Mouse (Mus musculus): ENCODE results near the gene Cacna2d2.

Cacna2d2 gene

DNA sequence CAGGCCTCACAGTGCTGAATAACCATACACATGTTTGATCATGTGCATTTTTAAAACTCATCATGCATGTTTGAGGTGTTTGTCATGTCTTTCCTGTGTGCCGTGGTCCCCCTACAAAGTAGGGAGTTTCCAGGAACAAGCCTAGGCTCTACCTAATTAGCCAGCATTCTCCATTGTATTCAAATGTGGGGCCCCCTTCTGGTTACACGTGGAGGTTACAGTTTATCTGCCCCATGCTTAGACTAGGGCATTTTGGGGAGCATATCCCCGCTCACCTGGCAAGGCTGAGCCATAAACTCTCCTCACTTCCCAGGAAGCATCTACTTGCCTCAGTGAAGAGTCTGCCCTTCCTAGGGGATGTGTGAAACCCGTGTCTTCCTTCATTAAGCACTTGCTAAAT lies 3.0 kb upstream of the Cacna2d2 start:
- in situ Hi-C loops (cut with MboI; ENCODE audit: low pct_unique_long_range_greater_than_20kb in 1 of 2, low sequenced_read_pairs in 2 of 2, unreplicated experiment in 1 of 2): no loop called here

GRCm38 (mm10) chr9:107398968-107399367 lies 444 bp upstream of the Cacna2d2 start:
- in situ Hi-C loops (cut with MboI; ENCODE audit: low pct_unique_long_range_greater_than_20kb in 1 of 2, low sequenced_read_pairs in 2 of 2, unreplicated experiment in 1 of 2): no loop called here

DNA sequence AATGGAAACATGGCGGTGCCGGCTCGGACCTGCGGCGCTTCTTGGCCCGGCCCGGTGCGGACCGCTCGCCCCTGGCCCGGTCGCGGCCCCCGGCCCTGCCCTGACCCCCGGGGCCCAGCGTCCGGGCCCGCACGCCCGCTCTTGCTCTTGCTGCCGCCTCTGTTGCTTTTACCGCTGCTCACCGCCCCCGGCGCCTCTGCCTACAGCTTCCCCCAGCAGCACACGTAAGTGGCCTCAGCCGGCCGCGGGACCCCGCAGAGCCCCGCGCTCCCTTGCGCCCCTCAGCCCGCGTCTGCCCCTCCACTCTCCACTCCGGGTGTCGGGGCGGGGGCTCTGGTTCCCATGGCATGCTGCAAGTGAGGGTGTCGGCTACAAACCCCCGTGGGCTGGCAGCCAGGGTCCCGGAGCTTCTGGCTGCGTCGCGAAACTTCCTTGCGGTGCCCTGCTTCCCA lies 674 bp downstream of the Cacna2d2 start:
- in situ Hi-C loops (cut with MboI; ENCODE audit: low pct_unique_long_range_greater_than_20kb in 1 of 2, low sequenced_read_pairs in 2 of 2, unreplicated experiment in 1 of 2): no loop called here

DNA sequence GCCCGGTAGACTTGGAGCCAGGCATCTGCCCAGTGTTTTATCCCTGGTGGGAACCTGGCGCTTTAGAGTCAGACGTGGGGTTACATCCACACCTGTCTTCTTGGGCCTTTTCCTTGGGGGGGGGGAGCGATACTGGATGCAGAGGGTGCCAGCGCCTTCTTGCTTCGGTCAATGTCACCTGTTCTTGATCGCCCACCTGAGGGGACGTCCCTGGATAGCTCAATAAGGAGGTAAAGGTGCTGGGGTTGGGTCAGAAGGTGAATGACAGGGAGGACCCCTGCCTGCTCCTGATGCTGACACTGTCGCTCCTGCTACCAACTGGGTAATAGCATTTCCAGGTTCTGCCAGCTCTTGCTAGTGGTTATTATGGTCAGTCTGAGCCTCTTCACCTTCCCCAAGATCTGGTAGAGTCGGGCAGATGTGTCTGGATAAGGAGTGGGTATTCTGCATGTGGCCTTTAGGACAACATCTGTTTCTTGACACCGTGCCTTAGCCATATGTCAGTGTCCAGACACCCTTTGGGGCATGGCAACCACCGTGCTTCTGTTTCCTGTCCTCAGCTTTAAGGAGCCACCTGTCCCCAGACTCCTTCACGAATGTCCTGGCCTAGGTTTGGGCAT lies 1.4 kb downstream of the Cacna2d2 start:
- in situ Hi-C loops (cut with MboI; ENCODE audit: low pct_unique_long_range_greater_than_20kb in 1 of 2, low sequenced_read_pairs in 2 of 2, unreplicated experiment in 1 of 2): no loop called here

DNA sequence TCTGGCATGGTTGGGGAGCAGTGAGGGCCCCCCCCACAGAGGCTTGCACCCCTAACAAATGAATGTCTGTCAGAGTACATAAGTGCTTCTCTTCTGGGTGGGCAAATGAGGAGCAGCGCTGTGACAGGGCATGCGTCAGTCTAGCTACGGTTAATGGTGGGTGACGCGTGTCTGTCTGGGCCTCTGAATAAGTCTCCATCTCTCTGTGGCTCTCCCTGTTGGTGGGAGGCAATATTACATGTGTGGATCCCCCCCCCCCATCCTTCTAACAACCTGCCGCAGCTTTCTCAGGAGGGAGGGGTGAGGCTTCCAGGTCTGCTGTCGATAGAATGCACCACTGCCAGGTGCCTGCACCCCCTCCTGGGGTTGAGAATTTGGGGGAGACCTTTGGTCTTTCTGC lies 3.7 kb downstream of the Cacna2d2 start:
- in situ Hi-C loops (cut with MboI; ENCODE audit: low pct_unique_long_range_greater_than_20kb in 1 of 2, low sequenced_read_pairs in 2 of 2, unreplicated experiment in 1 of 2): no loop called here

- in situ Hi-C loops (cut with MboI; ENCODE audit: low pct_unique_long_range_greater_than_20kb in 1 of 2, low sequenced_read_pairs in 2 of 2, unreplicated experiment in 1 of 2): no loop called here
These were observed 10.0 kb downstream of the Cacna2d2 start for GRCm38 (mm10) chr9:107409449-107409848.

DNA sequence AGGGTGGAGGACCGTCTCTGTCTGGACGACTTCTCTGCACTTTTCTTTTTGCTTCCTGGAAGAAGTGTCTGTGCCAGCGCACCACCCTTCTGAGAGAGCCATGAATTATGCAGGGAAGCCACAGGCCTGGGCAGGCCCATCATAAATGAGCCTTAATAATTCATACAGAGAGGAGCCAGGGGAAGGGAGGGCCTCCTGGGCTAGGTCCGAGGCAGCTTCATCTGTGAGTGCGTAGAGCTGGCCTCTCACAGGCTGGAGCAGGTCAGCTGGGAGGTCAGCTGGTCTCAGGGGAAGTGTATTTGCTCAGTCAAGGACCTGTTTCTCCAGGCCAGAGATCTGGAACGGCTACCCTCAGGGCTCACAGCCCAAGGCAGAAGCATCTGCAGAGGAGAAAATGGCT lies 17.7 kb downstream of the Cacna2d2 start:
- in situ Hi-C loops (cut with MboI; ENCODE audit: low pct_unique_long_range_greater_than_20kb in 1 of 2, low sequenced_read_pairs in 2 of 2, unreplicated experiment in 1 of 2): no loop called here

DNA sequence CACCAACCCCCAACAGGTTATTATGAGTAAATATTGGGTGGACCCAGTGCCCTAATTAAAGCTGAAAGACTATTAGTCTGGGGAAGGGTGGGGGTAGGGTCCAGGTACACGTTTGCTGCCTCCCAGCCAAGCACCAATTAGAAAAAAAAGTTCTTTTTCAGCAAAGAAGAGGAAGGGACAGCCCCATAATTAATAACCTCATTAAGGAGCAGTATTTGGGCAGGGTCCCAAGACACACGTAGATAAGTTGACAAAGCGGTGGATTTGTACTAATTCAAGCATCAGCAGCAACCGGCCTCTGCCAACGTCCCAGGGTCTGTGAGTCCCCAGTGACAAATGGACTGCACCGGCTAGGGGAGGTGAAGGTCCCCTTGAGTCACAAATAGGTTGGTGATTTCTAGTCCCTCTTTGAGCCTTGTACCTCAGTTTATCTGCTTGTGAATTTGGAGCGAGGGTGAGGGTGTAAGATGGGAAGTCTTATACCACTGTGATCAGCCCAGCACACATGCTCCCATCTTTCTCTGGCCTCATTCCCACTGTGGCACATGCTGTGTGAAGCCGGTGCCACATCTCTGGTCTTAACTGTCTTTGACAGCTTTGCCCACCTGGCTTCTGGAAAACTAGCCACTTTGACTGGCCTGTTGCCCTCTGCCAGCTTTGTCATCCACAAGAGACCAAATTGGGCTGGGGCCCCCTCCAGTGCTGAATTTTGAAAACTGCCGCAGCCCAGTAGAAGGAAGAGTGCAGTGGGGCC lies 20.3 kb downstream of the Cacna2d2 start:
- in situ Hi-C loops (cut with MboI; ENCODE audit: low pct_unique_long_range_greater_than_20kb in 1 of 2, low sequenced_read_pairs in 2 of 2, unreplicated experiment in 1 of 2): no loop called here

DNA sequence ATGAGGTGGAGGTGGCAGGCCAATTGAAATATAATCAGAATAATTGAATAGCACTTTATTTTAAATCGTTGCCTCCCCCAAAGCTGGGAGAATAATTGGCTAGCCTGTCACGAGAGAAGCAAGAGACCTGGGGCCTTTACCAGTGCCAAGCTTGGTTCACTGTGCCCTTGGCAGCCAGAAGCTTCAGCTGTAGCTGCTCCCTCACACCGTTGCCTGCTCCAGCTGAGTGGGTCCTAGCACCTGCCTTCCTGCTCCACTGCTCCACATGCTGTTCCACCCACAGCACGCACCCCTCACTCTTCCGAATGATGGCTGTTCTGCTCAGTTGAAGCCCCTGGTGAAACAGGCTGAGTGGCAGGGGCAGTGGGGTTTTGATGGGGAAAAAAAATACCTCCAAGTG lies 21.5 kb downstream of the Cacna2d2 start:
- in situ Hi-C loops (cut with MboI; ENCODE audit: low pct_unique_long_range_greater_than_20kb in 1 of 2, low sequenced_read_pairs in 2 of 2, unreplicated experiment in 1 of 2): no loop called here

- in situ Hi-C loops (cut with MboI; ENCODE audit: low pct_unique_long_range_greater_than_20kb in 1 of 2, low sequenced_read_pairs in 2 of 2, unreplicated experiment in 1 of 2): no loop called here
These were observed 23.5 kb downstream of the Cacna2d2 start for GRCm38 (mm10) chr9:107422878-107423277.

GRCm38 (mm10) chr9:107424485-107425175 lies 25.2 kb downstream of the Cacna2d2 start:
- in situ Hi-C loops (cut with MboI; ENCODE audit: low pct_unique_long_range_greater_than_20kb in 1 of 2, low sequenced_read_pairs in 2 of 2, unreplicated experiment in 1 of 2): no loop called here

GRCm38 (mm10) chr9:107427876-107428275 lies 28.5 kb downstream of the Cacna2d2 start:
- in situ Hi-C loops (cut with MboI; ENCODE audit: low pct_unique_long_range_greater_than_20kb in 1 of 2, low sequenced_read_pairs in 2 of 2, unreplicated experiment in 1 of 2): no loop called here

DNA sequence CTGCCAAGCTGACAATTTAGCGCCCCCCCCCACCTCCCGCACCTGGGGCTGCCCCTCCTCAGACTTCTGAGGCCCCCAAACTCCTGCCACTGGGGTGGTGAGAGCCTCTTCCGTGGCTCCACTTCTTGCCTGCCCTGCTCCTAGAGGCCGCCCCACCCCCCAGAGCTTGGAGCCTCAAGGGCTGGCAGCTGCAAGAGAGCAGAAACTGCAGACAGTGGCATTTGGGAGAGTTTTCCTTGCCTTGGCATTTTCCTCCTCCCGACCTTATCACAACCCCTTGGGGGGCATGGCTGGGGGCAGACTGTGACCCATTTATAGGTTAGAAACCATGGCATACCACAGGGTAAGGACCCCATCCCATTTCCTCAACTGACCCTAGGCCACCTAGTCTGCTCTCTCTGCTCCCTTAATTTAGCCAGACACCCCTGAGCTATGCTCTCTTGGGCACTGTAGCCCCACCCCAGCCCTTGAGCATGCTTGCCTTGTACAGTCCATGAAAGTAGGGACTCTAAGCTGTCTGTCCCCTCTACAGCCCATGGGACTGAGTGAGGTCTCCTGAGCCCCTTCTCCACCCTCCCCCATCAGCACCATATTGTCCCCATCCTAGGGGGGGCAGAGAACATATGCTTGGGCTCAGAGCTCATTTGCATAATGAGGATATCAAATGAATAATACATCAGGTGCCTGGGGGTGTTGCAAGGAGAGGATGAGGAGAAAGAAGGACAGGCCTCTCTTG lies 29.2 kb downstream of the Cacna2d2 start:
- in situ Hi-C loops (cut with MboI; ENCODE audit: low pct_unique_long_range_greater_than_20kb in 1 of 2, low sequenced_read_pairs in 2 of 2, unreplicated experiment in 1 of 2): no loop called here

GRCm38 (mm10) chr9:107430445-107430844 lies 31.0 kb downstream of the Cacna2d2 start:
- in situ Hi-C loops (cut with MboI; ENCODE audit: low pct_unique_long_range_greater_than_20kb in 1 of 2, low sequenced_read_pairs in 2 of 2, unreplicated experiment in 1 of 2): no loop called here

GRCm38 (mm10) chr9:107432546-107432945 lies 33.1 kb downstream of the Cacna2d2 start:
- in situ Hi-C loops (cut with MboI; ENCODE audit: low pct_unique_long_range_greater_than_20kb in 1 of 2, low sequenced_read_pairs in 2 of 2, unreplicated experiment in 1 of 2): no loop called here

GRCm38 (mm10) chr9:107434851-107435250 lies 35.4 kb downstream of the Cacna2d2 start:
- in situ Hi-C loops (cut with MboI; ENCODE audit: low pct_unique_long_range_greater_than_20kb in 1 of 2, low sequenced_read_pairs in 2 of 2, unreplicated experiment in 1 of 2): no loop called here

DNA sequence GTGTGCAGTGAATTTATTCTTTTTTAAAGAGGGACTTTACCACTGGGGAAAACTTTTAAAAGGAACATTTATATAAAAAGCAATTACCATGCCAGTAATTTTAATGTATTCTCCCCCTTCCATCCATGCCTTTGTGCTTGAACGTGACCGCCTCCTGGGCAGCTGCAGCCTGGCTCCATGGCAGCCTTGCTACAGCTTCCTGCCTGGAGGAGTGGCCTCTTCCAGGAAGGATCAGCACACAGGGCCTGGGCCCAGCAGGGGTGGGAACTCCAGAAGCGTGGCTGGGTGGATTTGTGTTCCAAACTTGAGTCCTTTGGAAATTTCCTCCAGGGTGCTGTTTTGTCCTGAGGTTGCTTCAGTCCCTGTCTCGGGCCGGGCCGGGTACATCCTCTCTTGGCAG lies 35.9 kb downstream of the Cacna2d2 start:
- in situ Hi-C loops (cut with MboI; ENCODE audit: low pct_unique_long_range_greater_than_20kb in 1 of 2, low sequenced_read_pairs in 2 of 2, unreplicated experiment in 1 of 2): no loop called here

DNA sequence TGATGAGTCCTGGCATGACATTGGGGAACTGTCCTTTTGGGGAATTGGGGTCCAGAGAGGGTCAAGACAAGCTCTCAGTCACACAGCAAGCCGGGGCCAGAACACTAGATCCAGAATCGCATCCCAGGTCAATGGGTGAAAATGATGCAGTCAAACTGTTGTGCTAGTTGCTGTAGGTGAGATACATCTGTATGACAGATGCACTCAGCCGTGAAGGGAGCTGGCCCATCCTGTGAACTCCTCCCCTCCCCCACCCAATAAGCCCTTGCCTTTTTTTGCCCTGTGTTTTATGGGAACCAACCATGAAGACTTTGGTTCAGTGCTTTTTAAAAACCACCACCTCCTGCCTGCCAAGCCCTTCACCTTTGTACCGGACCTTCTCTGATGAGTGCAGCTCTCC lies 43.5 kb downstream of the Cacna2d2 start:
- in situ Hi-C loops (cut with MboI; ENCODE audit: low pct_unique_long_range_greater_than_20kb in 1 of 2, low sequenced_read_pairs in 2 of 2, unreplicated experiment in 1 of 2): no loop called here

GRCm38 (mm10) chr9:107443324-107443723 lies 43.9 kb downstream of the Cacna2d2 start:
- in situ Hi-C loops (cut with MboI; ENCODE audit: low pct_unique_long_range_greater_than_20kb in 1 of 2, low sequenced_read_pairs in 2 of 2, unreplicated experiment in 1 of 2): no loop called here

All from mouse embryonic stem cell (cell line).